Mouse (Mus musculus) heart, postnatal 0 days (tissue): Measurements from ENCODE around the gene Atcay.
"Not testable (repeated sequence)": the region's sequence is repeated elsewhere in the genome, so short reads cannot be mapped to it uniquely, and the experiment has no call there.

Source experiments
- CTCF ChIP-seq: IDR thresholded peaks from 2 replicates; pipeline ENCODE4 v1.5.1; 2016; ENCODE audit warnings: antibody characterized with exemption, control low read depth, low read depth
- EP300 ChIP-seq: IDR thresholded peaks from 2 replicates; pipeline ENCODE4 v1.6.1; 2016; ENCODE audit warnings: antibody characterized with exemption, low read depth

DNA sequence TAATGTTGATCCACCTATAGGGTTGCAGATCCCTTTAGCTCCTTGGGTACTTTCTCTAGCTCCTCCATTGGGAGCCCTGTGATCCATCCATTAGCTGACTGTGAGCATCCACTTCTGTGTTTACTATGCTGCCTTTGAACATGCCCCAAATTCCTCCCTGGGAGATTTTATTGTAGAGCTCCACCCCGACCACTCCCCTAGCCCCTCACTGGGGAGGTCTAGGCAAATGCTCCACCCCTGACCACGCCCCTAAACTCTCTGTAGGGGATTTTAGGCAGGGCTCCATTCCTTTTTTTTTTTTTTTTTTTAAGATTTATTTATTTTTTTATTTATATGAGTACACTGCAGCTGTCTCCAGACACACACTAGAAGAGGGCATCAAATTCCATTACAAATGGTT lies 6.9 kb downstream of the Atcay start:
- not testable (repeated sequence) for TF ChIP-seq CTCF, EP300
